Mouse (Mus musculus): ENCODE measurements around the gene Coch.
"Not testable (repeated sequence)": the region's sequence is repeated elsewhere in the genome, so short reads cannot be mapped to it uniquely, and the experiment has no call there.

Coch gene

GRCm38 (mm10) chr12:51593229-51594029 is at the start of gene Coch:
Gene Coch (plus strand): TSS chr12:51593341.
- DNase-seq (ENCODE audit: low read depth, low spot score), result peak; percentile 36

- no peak for DNase-seq (ENCODE audit: low read depth, low spot score)
These were observed 49.7 kb upstream of the Coch start for GRCm38 (mm10) chr12:51543402-51543960.

DNA sequence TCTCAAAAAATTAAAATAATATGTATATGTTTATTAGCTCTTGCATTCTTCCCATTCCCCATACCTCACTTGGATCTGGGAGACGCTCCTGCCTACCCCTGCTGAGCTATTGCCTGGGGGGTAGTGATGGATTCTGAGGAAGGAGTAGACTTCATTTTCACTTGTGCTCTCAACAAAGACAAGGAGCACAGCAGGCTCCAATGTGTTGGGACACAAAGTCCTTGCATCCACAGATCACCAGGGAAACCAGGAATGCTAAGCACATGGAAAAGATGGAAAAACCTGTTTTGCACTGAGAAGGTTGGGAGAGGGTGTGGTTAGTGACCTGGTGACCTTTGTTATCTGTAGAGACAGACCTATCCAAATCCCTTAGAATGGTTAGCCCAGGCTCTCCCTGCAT is 38.1 kb upstream of the Coch start:
- DNase-seq (ENCODE audit: low read depth, low spot score), result no peak

DNA sequence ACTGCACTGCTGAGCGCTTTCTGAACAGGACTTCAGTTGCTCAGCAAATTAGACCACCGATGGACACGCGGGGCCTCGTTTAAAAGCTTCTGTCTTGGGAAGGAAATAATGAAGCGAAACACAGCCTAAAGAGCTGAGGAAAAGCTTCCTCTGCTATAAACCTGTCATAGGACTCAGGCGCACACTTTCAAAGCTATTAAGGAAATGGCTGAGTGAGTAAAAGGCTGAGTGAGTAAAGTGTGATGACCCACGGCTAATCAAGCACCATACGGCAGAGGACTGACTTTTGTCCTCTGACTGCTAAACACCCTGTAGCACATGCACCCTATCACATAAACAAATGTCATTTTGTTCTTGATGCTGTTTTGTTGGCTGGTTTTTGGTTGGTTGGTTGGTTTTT is 31.7 kb upstream of the Coch start:
- peak; percentile 28 for DNase-seq (ENCODE audit: low read depth, low spot score)

GRCm38 (mm10) chr12:51567225-51567624 is 25.9 kb upstream of the Coch start:
- peak; percentile 11 for DNase-seq (ENCODE audit: low read depth, low spot score)

- no peak for DNase-seq (ENCODE audit: low read depth, low spot score)
These were observed 23.7 kb upstream of the Coch start for GRCm38 (mm10) chr12:51569472-51569871.

GRCm38 (mm10) chr12:51569944-51570343 is 23.2 kb upstream of the Coch start:
- no peak for DNase-seq (ENCODE audit: low read depth, low spot score)

DNA sequence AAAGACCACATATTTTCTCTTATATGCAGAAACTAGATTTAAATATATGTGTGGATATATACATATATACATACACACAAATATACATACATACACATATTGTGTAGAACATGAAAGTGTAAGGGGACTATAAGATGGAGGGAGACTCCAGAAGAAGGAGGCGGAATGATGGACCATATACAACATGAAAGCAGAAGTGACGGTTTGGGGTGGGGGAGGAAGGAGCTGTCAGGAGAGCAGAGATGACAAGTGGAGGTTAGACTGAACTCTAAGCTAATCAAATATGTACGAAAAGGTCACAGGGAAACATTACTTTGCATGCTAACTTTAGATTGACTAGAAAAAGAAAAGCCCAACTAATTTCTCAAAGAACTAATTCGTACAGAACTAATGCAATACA is 20.5 kb upstream of the Coch start:
- DNase-seq (ENCODE audit: low read depth, low spot score), result no peak

- DNase-seq (ENCODE audit: low read depth, low spot score), result not testable (repeated sequence)
These were observed 15.3 kb upstream of the Coch start for GRCm38 (mm10) chr12:51577816-51578215.

DNA sequence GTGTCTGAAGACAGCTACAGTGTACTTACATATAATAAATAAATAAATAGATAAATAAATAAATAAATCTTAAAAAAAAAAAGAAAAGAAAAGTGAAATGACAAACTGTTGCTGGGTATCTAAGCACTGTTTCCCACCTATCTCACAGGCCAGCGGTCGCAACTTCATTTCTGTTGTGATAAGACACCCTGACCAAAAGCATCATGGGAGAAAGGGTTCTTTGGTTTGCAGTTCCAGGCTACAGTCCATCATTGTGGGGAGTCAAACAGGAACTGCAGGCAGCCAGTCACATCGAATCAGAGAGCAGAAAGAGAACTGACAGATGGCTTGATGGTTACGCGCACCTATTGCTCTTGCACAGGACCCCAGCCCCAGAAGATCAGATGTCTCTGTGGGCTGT is 3.9 kb upstream of the Coch start:
- no peak for DNase-seq (ENCODE audit: low read depth, low spot score)

- DNase-seq (ENCODE audit: low read depth, low spot score), result no peak
These were observed 1.2 kb upstream of the Coch start for GRCm38 (mm10) chr12:51591921-51592320.

- DNase-seq (ENCODE audit: low read depth, low spot score), result peak; percentile 43
These were observed 283 bp upstream of the Coch start for GRCm38 (mm10) chr12:51592888-51593228.

GRCm38 (mm10) chr12:51594030-51594470 is 909 bp downstream of the Coch start:
- peak; percentile 18 for DNase-seq (ENCODE audit: low read depth, low spot score)

DNA sequence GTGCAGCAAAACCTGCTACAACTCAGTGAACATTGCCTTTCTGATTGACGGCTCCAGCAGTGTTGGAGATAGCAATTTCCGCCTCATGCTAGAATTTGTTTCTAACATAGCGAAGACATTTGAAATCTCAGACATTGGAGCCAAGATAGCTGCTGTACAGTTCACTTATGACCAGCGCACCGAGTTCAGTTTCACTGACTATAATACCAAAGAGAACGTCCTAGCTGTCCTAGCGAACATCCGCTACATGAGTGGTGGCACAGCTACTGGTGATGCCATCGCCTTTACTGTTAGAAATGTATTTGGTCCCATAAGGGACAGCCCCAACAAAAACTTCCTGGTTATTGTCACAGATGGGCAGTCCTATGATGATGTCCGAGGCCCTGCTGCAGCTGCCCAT is 10.2 kb downstream of the Coch start:
- no peak for DNase-seq (ENCODE audit: low read depth, low spot score)

DNA sequence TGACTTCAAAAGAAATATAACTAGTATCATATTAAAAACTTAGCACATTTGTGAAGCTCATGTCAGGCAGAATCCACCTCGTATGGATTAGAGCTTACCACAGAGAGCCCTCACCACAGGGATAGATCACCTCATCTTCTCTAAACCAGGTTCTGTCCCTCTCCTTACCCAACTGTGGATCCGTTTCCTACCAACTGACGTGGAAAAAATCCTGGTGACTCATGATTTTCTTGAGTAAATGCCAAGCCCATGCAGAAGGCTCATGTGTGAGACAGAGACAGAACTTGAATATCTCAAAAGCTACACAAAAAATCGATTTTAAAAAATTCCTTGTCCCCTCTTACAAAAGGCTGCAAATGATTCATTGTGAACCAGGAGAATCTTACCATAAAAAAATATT is 13.0 kb downstream of the Coch start:
- DNase-seq (ENCODE audit: low read depth, low spot score), result no peak

- DNase-seq (ENCODE audit: low read depth, low spot score), result no peak
These were observed 19.2 kb downstream of the Coch start for GRCm38 (mm10) chr12:51612361-51612760.

- no peak for DNase-seq (ENCODE audit: low read depth, low spot score)
These were observed 27.4 kb downstream of the Coch start for GRCm38 (mm10) chr12:51620572-51620971.

GRCm38 (mm10) chr12:51621161-51621560 is 28.0 kb downstream of the Coch start:
- no peak for DNase-seq (ENCODE audit: low read depth, low spot score)

DNA sequence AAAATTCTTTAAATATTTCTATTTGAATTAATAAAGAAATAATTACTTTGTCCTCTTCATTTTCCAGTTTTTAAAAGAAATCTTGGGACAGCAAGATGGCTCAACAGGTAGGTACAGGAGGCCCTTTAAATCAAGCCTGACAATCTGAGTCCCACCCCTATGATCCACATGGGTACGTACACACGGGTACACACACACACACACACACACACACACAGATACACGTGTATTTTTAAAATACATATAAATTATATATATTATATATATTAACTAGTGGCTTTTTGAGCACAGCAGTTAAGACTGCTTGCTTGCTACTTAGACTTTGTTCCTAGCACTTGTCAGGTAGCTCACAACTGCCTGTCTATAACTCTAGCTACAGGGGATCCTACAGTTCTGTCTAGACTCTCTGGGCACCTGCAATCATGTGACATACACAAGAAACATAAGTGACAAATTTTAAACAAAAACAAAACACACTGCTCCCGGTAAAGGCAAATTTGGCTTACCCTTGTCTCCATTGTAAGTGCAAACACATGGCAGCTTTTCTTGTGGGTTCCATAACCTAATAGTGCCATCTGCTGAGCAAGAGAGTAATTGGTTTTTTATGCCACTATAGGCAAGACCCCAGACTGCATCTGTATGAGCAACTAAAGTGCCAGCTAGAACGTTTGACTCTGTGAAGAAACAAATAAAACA is 29.7 kb downstream of the Coch start:
- peak; percentile 25 for DNase-seq (ENCODE audit: low read depth, low spot score)

DNA sequence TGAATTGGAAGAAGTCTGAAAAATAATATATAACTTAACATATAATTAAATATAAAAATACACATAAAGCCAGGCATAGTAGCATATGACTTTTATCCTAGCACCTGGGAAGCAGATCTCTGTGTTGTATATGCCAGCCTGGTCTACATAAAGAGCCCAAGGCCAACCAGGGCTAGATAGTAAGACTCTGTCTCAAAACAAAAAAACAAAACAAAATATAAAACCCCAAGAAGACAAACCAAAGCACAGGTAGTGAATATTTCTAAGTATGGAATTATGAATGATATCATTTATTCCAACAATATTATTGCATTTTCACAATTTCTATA is 30.2 kb downstream of the Coch start:
- DNase-seq (ENCODE audit: low read depth, low spot score), result no peak

- peak; percentile 4 for DNase-seq (ENCODE audit: low read depth, low spot score)
These were observed 40.3 kb downstream of the Coch start for GRCm38 (mm10) chr12:51633481-51633880.

- no peak for DNase-seq (ENCODE audit: low read depth, low spot score)
These were observed 43.1 kb downstream of the Coch start for GRCm38 (mm10) chr12:51636260-51636659.

Data from mesoderm, embryonic 11.5 days (tissue).